Mouse (Mus musculus) heart, embryonic 11.5 days (tissue): Measurements from ENCODE around the gene Olfr648. TPM values are rescaled to one million over a fixed set of nuclear protein-coding genes. Genes with fewer than 3 reads are reported as not detected.
A peak's percentile ranks its signal among the peaks of the same experiment; 100 is the strongest.

Experiments used
- ATAC-seq: fragments of 200-750 bp; cut with Nextera tagmentation; replicated peaks from 2 replicates; pipeline ENCODE4 v1.8.0; 2017; ENCODE audit warnings: moderate library complexity; ENCODE audit not compliant: insufficient number of reproducible peaks, low FRiP score, low TSS enrichment
- H3K27ac ChIP-seq: fragments of 300-500 bp; sonication (generic); 2 replicates; pipeline ENCODE4 v1.5.1; 2014; ENCODE audit warnings: mild to moderate bottlenecking, low read depth, low read length
- H3K27me3 ChIP-seq: fragments of 300-500 bp; sonication (generic); 2 replicates; pipeline ENCODE4 v1.6.1; 2014; ENCODE audit warnings: mild to moderate bottlenecking, low read length, mixed read lengths; ENCODE audit not compliant: control insufficient read depth, insufficient read depth
- H3K36me3 ChIP-seq: fragments of 300-500 bp; sonication (generic); 2 replicates; pipeline ENCODE4 v1.6.1; 2014; ENCODE audit warnings: mild to moderate bottlenecking, low read length, moderate library complexity, mixed read lengths; ENCODE audit not compliant: control insufficient read depth, insufficient read depth
- H3K4me1 ChIP-seq: fragments of 300-500 bp; sonication (generic); 2 replicates; pipeline ENCODE4 v1.6.1; 2014; ENCODE audit warnings: low read length; ENCODE audit not compliant: control insufficient read depth, insufficient read depth
- H3K4me2 ChIP-seq: fragments of 300-500 bp; sonication (generic); 2 replicates; pipeline ENCODE4 v1.6.1; 2014; ENCODE audit warnings: mild to moderate bottlenecking, moderate library complexity
- H3K4me3 ChIP-seq: fragments of 300-500 bp; sonication (generic); 2 replicates; pipeline ENCODE4 v1.5.1; 2014; ENCODE audit warnings: low read depth, low read length
- H3K9ac ChIP-seq: fragments of 300-500 bp; sonication (generic); 2 replicates; pipeline ENCODE4 v1.6.1; 2014; ENCODE audit warnings: mild to moderate bottlenecking, low read depth, low read length, moderate library complexity
- H3K9me3 ChIP-seq: fragments of 300-500 bp; sonication (generic); replicated peaks from 2 replicates; pipeline ENCODE4 v1.6.1; 2016; ENCODE audit warnings: low read length; ENCODE audit not compliant: control insufficient read depth
- WGBS: fragments of 180-500 bp; shearing (Covaris S2); extraction: QIAGEN DNeasy Blood & Tissue Kit; methylation state at CpG from one replicate; pipeline ENCODE4 v1.1.7; 2014; ENCODE audit not compliant: insufficient replicate concordance; 5-methylcytosine and 5-hydroxymethylcytosine counted together
- polyA plus RNA-seq: library from polyadenylated mRNA; unstranded; fragments of >200 nt; fragmentation: Nextera tagmentation; extraction: Ambion mirVana; gene quantifications from 2 replicates; pipeline ENCODE4 v1.2.1, GENCODE M21; 2014

Olfr648 gene
- polyA plus RNA-seq, result 0.24 and 0.30 TPM in 2 replicates

- ATAC-seq, result no peak
- WGBS, result 88% methylated on average over 2 of the region's 2 CpGs
- H3K4me3 ChIP-seq, result no peak within 1 kb of the TSS
Measured at GRCm38 (mm10) chr7:104183292-104183691, at the start of gene Olfr648. TSS of gene Olfr648 (minus strand) at chr7:104183392.

GRCm38 (mm10) chr7:104231203-104231602 is 48.0 kb upstream of the Olfr648 start:
- Histone ChIP-seq H3K4me1 (no peaks in the 10 kb centered on the region), H3K27me3 (no peaks in the 10 kb centered on the region), H3K9me3 (no peaks in the 10 kb centered on the region), H3K9ac (no peak overlapping the region), H3K4me2 (no peak overlapping the region), H3K4me3 (no peak overlapping the region), H3K27ac (no peak overlapping the region), H3K36me3 (no peaks in the 10 kb centered on the region; the same call in 1 of the 2 replicates)
- no peak for ATAC-seq
- WGBS, result 33% methylated on average over 2 of the region's 2 CpGs

More at GRCm38 (mm10) chr7:104183292-104183691, at the start of gene Olfr648:
- Histone ChIP-seq H3K27me3 (no peaks in the 10 kb centered on the region), H3K27ac (no peak within 1 kb of the TSS), H3K4me2 (no peak within 1 kb of the TSS), H3K4me1 (no peaks in the 10 kb centered on the region), H3K9ac (no peak within 1 kb of the TSS), H3K36me3 (no peaks in the 10 kb centered on the region), H3K9me3 (no peaks in the 10 kb centered on the region)

- WGBS, result 1% methylated on average over 37 of the region's 37 CpGs
- Histone ChIP-seq H3K27me3 (no peaks in the 10 kb centered on the region), H3K4me2 (peak within 1 kb of the TSS; percentile 72), H3K36me3 (no peaks in the 10 kb centered on the region), H3K9me3 (no peaks in the 10 kb centered on the region), H3K4me1 (no peaks in the 10 kb centered on the region), H3K27ac (peak within 1 kb of the TSS; percentile 50), H3K9ac (peak within 1 kb of the TSS; percentile 75), H3K4me3 (peak within 1 kb of the TSS; percentile 54)
- ATAC-seq, result peak; percentile 80
Measured at GRCm38 (mm10) chr7:104218701-104219569, 35.7 kb upstream of the Olfr648 start, which contains the start of gene Trim6. TSS of gene Trim6 (plus strand) at chr7:104218793.

- Histone ChIP-seq H3K36me3 (no peaks in the 10 kb centered on the region), H3K27me3 (no peaks in the 10 kb centered on the region), H3K9ac (no peak overlapping the region), H3K4me1 (no peaks in the 10 kb centered on the region), H3K9me3 (no peaks in the 10 kb centered on the region), H3K27ac (no peak overlapping the region), H3K4me2 (no peak overlapping the region), H3K4me3 (no peak overlapping the region)
- no peak for ATAC-seq
- WGBS, result 72% methylated on average over 2 of the region's 2 CpGs
Measured at GRCm38 (mm10) chr7:104217881-104218280, 34.7 kb upstream of the Olfr648 start.

- Histone ChIP-seq H3K9ac (no peak overlapping the region), H3K36me3 (no peaks in the 10 kb centered on the region), H3K9me3 (no peaks in the 10 kb centered on the region), H3K4me1 (no peaks in the 10 kb centered on the region), H3K27me3 (no peaks in the 10 kb centered on the region), H3K4me2 (no peak overlapping the region), H3K4me3 (no peak overlapping the region), H3K27ac (no peak overlapping the region)
- 27% methylated on average over 1 of the region's 1 CpGs for WGBS
- ATAC-seq, result no peak
Measured at GRCm38 (mm10) chr7:104216011-104216535, 32.9 kb upstream of the Olfr648 start.

- Histone ChIP-seq H3K9me3 (no peaks in the 10 kb centered on the region), H3K4me1 (no peaks in the 10 kb centered on the region), H3K27me3 (no peaks in the 10 kb centered on the region), H3K27ac (no peak overlapping the region), H3K36me3 (no peaks in the 10 kb centered on the region), H3K9ac (no peak overlapping the region), H3K4me2 (no peak overlapping the region), H3K4me3 (no peak overlapping the region)
- no peak for ATAC-seq
- 88% methylated on average over 7 of the region's 7 CpGs for WGBS
Measured at GRCm38 (mm10) chr7:104206197-104206596, 23.0 kb upstream of the Olfr648 start.

- Histone ChIP-seq H3K4me2 (no peak overlapping the region), H3K36me3 (no peaks in the 10 kb centered on the region), H3K9ac (no peak overlapping the region), H3K27me3 (no peaks in the 10 kb centered on the region), H3K4me3 (no peak overlapping the region), H3K9me3 (no peaks in the 10 kb centered on the region), H3K27ac (no peak overlapping the region), H3K4me1 (no peaks in the 10 kb centered on the region)
- no peak for ATAC-seq
- WGBS, result 3% methylated on average over 5 of the region's 5 CpGs
Measured at GRCm38 (mm10) chr7:104199822-104200221, 16.6 kb upstream of the Olfr648 start.

- no peak within 1 kb of the TSS for H3K9ac ChIP-seq
- WGBS, result 68% methylated on average over 6 of the region's 6 CpGs
- no peaks in the 10 kb centered on the region for H3K9me3 ChIP-seq
- H3K4me1 ChIP-seq, result no peaks in the 10 kb centered on the region
- no peak within 1 kb of the TSS for H3K4me3 ChIP-seq
- H3K4me2 ChIP-seq, result no peak within 1 kb of the TSS
- ATAC-seq, result no peak
- H3K27me3 ChIP-seq, result no peaks in the 10 kb centered on the region
- no peaks in the 10 kb centered on the region for H3K36me3 ChIP-seq
- H3K27ac ChIP-seq, result no peak within 1 kb of the TSS
Measured at GRCm38 (mm10) chr7:104195885-104196284, 12.7 kb upstream of the Olfr648 start, which contains the start of gene Olfr649. TSS of gene Olfr649 (minus strand) at chr7:104195985.
